11 mouse cellular contexts compared by ENCODE assay signal in the genomic region with DNA sequence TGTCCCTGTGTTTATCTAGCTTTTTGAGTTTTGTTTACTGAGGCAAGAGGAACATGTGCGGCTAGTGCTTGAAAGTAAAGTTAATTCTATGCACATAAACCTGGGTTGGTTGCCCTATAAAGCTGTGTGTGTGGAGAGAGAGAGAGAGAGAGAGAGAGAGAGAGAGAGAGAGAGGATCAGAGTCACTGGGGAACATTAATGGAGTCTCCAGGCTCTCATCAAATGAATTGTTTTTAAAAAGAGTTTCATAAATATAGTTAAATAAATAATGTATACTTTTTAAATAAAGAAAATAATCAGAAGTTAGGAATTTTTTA.
"Had no signal": no experiment of that assay in that cellular context is flagged by ENCODE, and none has a peak within 500 bp of the region (broad histone marks: within the 10 kb centered on the region; RNA-seq: fewer than 3 reads in every experiment).

No protein-coding gene starts in this region.

- H3K27ac ChIP-seq: kidney, postnatal 0 days; limb, embryonic 15.5 days; liver, embryonic 12.5 days had no signal

- H3K4me3 ChIP-seq: limb, embryonic 15.5 days; liver, embryonic 12.5 days had no signal

- H3K36me3 ChIP-seq: limb, embryonic 15.5 days; liver, embryonic 12.5 days had no signal

- DNase-seq: kidney, adult 11 months; kidney, adult 9 months; kidney, postnatal 36 days; lung, embryonic 14.5 days; lung, postnatal 14 days; right cerebral cortex, adult 18-20 months; right cerebral cortex, postnatal 25 days; thymus, postnatal 36 days had no signal

- H3K9me3 ChIP-seq: limb, embryonic 15.5 days; liver, embryonic 12.5 days had no signal

- H3K9ac ChIP-seq: limb, embryonic 15.5 days; liver, embryonic 12.5 days; lung, embryonic 14.5 days had no signal

- ATAC-seq: liver, embryonic 12.5 days had no signal

- H3K27me3 ChIP-seq: limb, embryonic 15.5 days; liver, embryonic 12.5 days had no signal

- H3K4me2 ChIP-seq: limb, embryonic 15.5 days; liver, embryonic 12.5 days; lung, embryonic 14.5 days had no signal

- H3K4me1 ChIP-seq: limb, embryonic 15.5 days; liver, embryonic 12.5 days had no signal
